Mouse (Mus musculus) mesoderm, embryonic 11.5 days (tissue): ENCODE measurements around the gene Lrrc57.
A peak's percentile ranks its signal among the peaks of the same experiment; 100 is the strongest.
"Not testable (repeated sequence)": the region's sequence is repeated elsewhere in the genome, so short reads cannot be mapped to it uniquely, and the experiment has no call there.

Experiments
- DNase-seq: peaks from one replicate; pipeline ENCODE4 v3.0.0-alpha.2; 2012; ENCODE audit warnings: low read depth, low spot score

Lrrc57 gene

GRCm38 (mm10) chr2:120599506-120599905, 9.8 kb downstream of the Lrrc57 start:
- no peak for DNase-seq

- DNase-seq, result no peak
Measured at GRCm38 (mm10) chr2:120597734-120598133, 11.6 kb downstream of the Lrrc57 start.

- no peak for DNase-seq
Measured at GRCm38 (mm10) chr2:120592227-120592626, 17.1 kb downstream of the Lrrc57 start.

- no peak for DNase-seq
Measured at GRCm38 (mm10) chr2:120589759-120590158, 19.6 kb downstream of the Lrrc57 start.

- DNase-seq, result no peak
Measured at GRCm38 (mm10) chr2:120578286-120578685, 31.0 kb downstream of the Lrrc57 start.

GRCm38 (mm10) chr2:120577799-120578198, 31.5 kb downstream of the Lrrc57 start:
- no peak for DNase-seq

- no peak for DNase-seq
Measured at GRCm38 (mm10) chr2:120575978-120576377, 33.3 kb downstream of the Lrrc57 start.

GRCm38 (mm10) chr2:120575121-120575520, 34.2 kb downstream of the Lrrc57 start:
- peak; percentile 28 for DNase-seq

- DNase-seq, result not testable (repeated sequence)
Measured at GRCm38 (mm10) chr2:120572161-120572560, 37.2 kb downstream of the Lrrc57 start.

- no peak for DNase-seq
Measured at GRCm38 (mm10) chr2:120571081-120571480, 38.2 kb downstream of the Lrrc57 start.

GRCm38 (mm10) chr2:120567798-120568320, 41.5 kb downstream of the Lrrc57 start:
- DNase-seq, result no peak

- DNase-seq, result peak; percentile 98
Measured at GRCm38 (mm10) chr2:120566886-120567797, 42.2 kb downstream of the Lrrc57 start, which contains the start of gene Snap23. Gene Snap23 (plus strand): TSS chr2:120567671.

GRCm38 (mm10) chr2:120565363-120565762, 44.0 kb downstream of the Lrrc57 start:
- DNase-seq, result no peak

- DNase-seq, result not testable (repeated sequence)
Measured at GRCm38 (mm10) chr2:120564548-120565188, 44.7 kb downstream of the Lrrc57 start.

- peak; percentile 85 for DNase-seq
Measured at GRCm38 (mm10) chr2:120563235-120563990, 45.9 kb downstream of the Lrrc57 start, which contains the start of gene Zfp106. Gene Zfp106 (minus strand): TSS chr2:120563843.

GRCm38 (mm10) chr2:120562859-120563234, 46.5 kb downstream of the Lrrc57 start:
- no peak for DNase-seq

- DNase-seq, result no peak
Measured at GRCm38 (mm10) chr2:120561524-120561923, 47.8 kb downstream of the Lrrc57 start.

GRCm38 (mm10) chr2:120558813-120559212, 50.5 kb downstream of the Lrrc57 start:
- no peak for DNase-seq

- no peak for DNase-seq
Measured at GRCm38 (mm10) chr2:120556868-120557267, 52.5 kb downstream of the Lrrc57 start.
